Mouse (Mus musculus) megakaryocyte, embryonic 14.5 days (primary cell): ENCODE results near the gene Pigs.

ENCODE experiments used
- FLI1 ChIP-seq: IDR thresholded peaks from 2 replicates; pipeline ENCODE4 v1.6.1; 2012; ENCODE audit warnings: low read length, inconsistent platforms, mixed read lengths
- GATA1 ChIP-seq: IDR thresholded peaks from 3 replicates; pipeline ENCODE4 v1.6.1; 2012; ENCODE audit warnings: mixed read lengths, low read length, inconsistent platforms, borderline replicate concordance

- no peak for TF ChIP-seq GATA1
- TF ChIP-seq FLI1: no peak
These were observed 20.3 kb downstream of the Pigs start for GRCm38 (mm10) chr11:78348474-78348873.
